Mouse (Mus musculus): ENCODE data around the gene Aurkc. TPM values are rescaled to one million over a fixed set of nuclear protein-coding genes. Genes with fewer than 3 reads are reported as not detected.

The Aurkc gene
- not detected for polyA plus RNA-seq (2017; shearing (Covaris generic))

GRCm38 (mm10) chr7:6995251-6995650 is at the start of gene Aurkc:
Gene Aurkc (plus strand): TSS chr7:6995300.

Other genes starting within 250 kb of the Aurkc start
- gene Zfp954, start 126.2 kb downstream of the Aurkc start, polyA plus RNA-seq (2017; shearing (Covaris generic)), result 47.9 TPM
- 23.5 TPM for gene Zfp773, start 141.5 kb downstream of the Aurkc start, polyA plus RNA-seq (2017; shearing (Covaris generic))
- 1.8 TPM for gene Zfp418, start 176.0 kb downstream of the Aurkc start, polyA plus RNA-seq (2017; shearing (Covaris generic))
- 2.5 TPM for gene Zfp772, start 214.7 kb downstream of the Aurkc start, polyA plus RNA-seq (2017; shearing (Covaris generic))